Mouse (Mus musculus) thymus, adult 2 months (tissue): ENCODE measurements around the gene Svep1.

Source experiments
- CTCF ChIP-seq: fragments of 200-500 bp; IDR thresholded peaks from 2 replicates; pipeline ENCODE4 v1.5.1; 2012; ENCODE audit warnings: mild to moderate bottlenecking, control low read depth, low read length, moderate library complexity, borderline replicate concordance; ENCODE audit not compliant: control insufficient read depth, poor library complexity, insufficient read depth; ENCODE audit errors: extremely low read depth
- POLR2A ChIP-seq: fragments of 200-500 bp; IDR thresholded peaks from 2 replicates; pipeline ENCODE4 v1.6.1; 2012; ENCODE audit warnings: mild to moderate bottlenecking, low read length, control low read depth, moderate library complexity; ENCODE audit not compliant: control insufficient read depth, poor library complexity, insufficient read depth; ENCODE audit errors: extremely low read depth

GRCm38 (mm10) chr4:58240416-58240815, 33.8 kb upstream of the Svep1 start:
- no peak for TF ChIP-seq POLR2A
- TF ChIP-seq CTCF = no peak
